Mouse (Mus musculus) thymus, adult 2 months (tissue): ENCODE data around the gene Vps4a. TPM values are rescaled to one million over a fixed set of nuclear protein-coding genes. Genes with fewer than 3 reads are reported as not detected.
A peak's percentile ranks its signal among the peaks of the same experiment; 100 is the strongest.

Source experiments
- DNase-seq: peaks from one replicate; pipeline ENCODE4 v3.0.0; 2021
- H3K27ac ChIP-seq: fragments of 200-500 bp; 2 replicates; pipeline ENCODE4 v1.5.1; 2012; ENCODE audit warnings: low read length, control low read depth; ENCODE audit not compliant: control insufficient read depth, insufficient read depth
- H3K27me3 ChIP-seq: fragments of 200-500 bp; 2 replicates; pipeline ENCODE4 v1.6.1; 2012; ENCODE audit warnings: mild to moderate bottlenecking, low read length, moderate library complexity, mixed read lengths; ENCODE audit not compliant: control insufficient read depth, insufficient read depth
- H3K36me3 ChIP-seq: fragments of 200-500 bp; 2 replicates; pipeline ENCODE4 v1.6.1; 2012; ENCODE audit warnings: mild to moderate bottlenecking, low read length, moderate library complexity; ENCODE audit not compliant: control insufficient read depth, insufficient read depth
- H3K4me1 ChIP-seq: fragments of 200-500 bp; replicated peaks from 2 replicates; pipeline ENCODE4 v1.6.1; 2012; ENCODE audit warnings: low read length; ENCODE audit not compliant: control insufficient read depth, insufficient read depth
- H3K4me3 ChIP-seq: fragments of 200-500 bp; 2 replicates; pipeline ENCODE4 v1.5.1; 2012; ENCODE audit warnings: mild to moderate bottlenecking, low read length, control low read depth, moderate library complexity; ENCODE audit not compliant: control insufficient read depth, insufficient read depth
- CTCF ChIP-seq: fragments of 200-500 bp; IDR thresholded peaks from 2 replicates; pipeline ENCODE4 v1.5.1; 2012; ENCODE audit warnings: mild to moderate bottlenecking, control low read depth, low read length, moderate library complexity, borderline replicate concordance; ENCODE audit not compliant: control insufficient read depth, poor library complexity, insufficient read depth; ENCODE audit errors: extremely low read depth
- POLR2A ChIP-seq: fragments of 200-500 bp; IDR thresholded peaks from 2 replicates; pipeline ENCODE4 v1.6.1; 2012; ENCODE audit warnings: mild to moderate bottlenecking, low read length, control low read depth, moderate library complexity; ENCODE audit not compliant: control insufficient read depth, poor library complexity, insufficient read depth; ENCODE audit errors: extremely low read depth
- WGBS: fragments of 180-500 bp; shearing (Covaris S2); methylation state at CpG from one replicate; pipeline ENCODE4 v1.1.7; 2018; 5-methylcytosine and 5-hydroxymethylcytosine counted together
- polyA plus RNA-seq: library from polyadenylated mRNA; depleted of rRNA; stranded (reverse); fragments of >200 nt; gene quantifications from 2 replicates; pipeline ENCODE4 v1.2.3, GENCODE M21; 2012

Vps4a gene
- polyA plus RNA-seq, 1 experiment: 31.6 TPM

GRCm38 (mm10) chr8:106997416-106997815 is 33.6 kb upstream of the Vps4a start:
- Histone ChIP-seq H3K36me3 (no peaks in the 10 kb centered on the region), H3K4me1 (no peaks in the 10 kb centered on the region), H3K27me3 (no peaks in the 10 kb centered on the region), H3K4me3 (no peak overlapping the region), H3K27ac (no peak overlapping the region)
- TF ChIP-seq CTCF (no peak), POLR2A (no peak)
- 95% methylated on average over 4 of the region's 4 CpGs for WGBS
- DNase-seq: no peak

GRCm38 (mm10) chr8:106999068-106999467 is 32.0 kb upstream of the Vps4a start:
- no peaks in the 10 kb centered on the region for H3K4me1 ChIP-seq
- no peak for DNase-seq
- WGBS: 100% methylated on average over 1 of the region's 1 CpGs
- no peaks in the 10 kb centered on the region for H3K27me3 ChIP-seq
- H3K27ac ChIP-seq: no peak overlapping the region
- H3K4me3 ChIP-seq: no peak overlapping the region
- TF ChIP-seq POLR2A: no peak
- no peak for TF ChIP-seq CTCF
- H3K36me3 ChIP-seq: no peaks in the 10 kb centered on the region

GRCm38 (mm10) chr8:107002532-107002931 is 28.5 kb upstream of the Vps4a start:
- peak; percentile 86 for DNase-seq
- no peak for TF ChIP-seq POLR2A
- TF ChIP-seq CTCF: peak; percentile 85; the same call in 1 of the 2 replicates
- 28% methylated on average over 5 of the region's 5 CpGs for WGBS
- no peak overlapping the region for H3K27ac ChIP-seq
- no peaks in the 10 kb centered on the region for H3K4me1 ChIP-seq
- H3K36me3 ChIP-seq: no peaks in the 10 kb centered on the region
- no peaks in the 10 kb centered on the region for H3K27me3 ChIP-seq
- no peak overlapping the region for H3K4me3 ChIP-seq

GRCm38 (mm10) chr8:107007795-107008194 is 23.2 kb upstream of the Vps4a start:
- TF ChIP-seq POLR2A (no peak), CTCF (no peak)
- Histone ChIP-seq H3K27ac (no peak overlapping the region), H3K27me3 (no peaks in the 10 kb centered on the region), H3K4me3 (no peak overlapping the region), H3K4me1 (no peaks in the 10 kb centered on the region), H3K36me3 (no peaks in the 10 kb centered on the region)
- DNase-seq: no peak
- WGBS: 95% methylated on average over 3 of the region's 3 CpGs

GRCm38 (mm10) chr8:107012666-107013065 is 18.4 kb upstream of the Vps4a start:
- Histone ChIP-seq H3K36me3 (no peaks in the 10 kb centered on the region), H3K4me3 (no peak overlapping the region), H3K27me3 (no peaks in the 10 kb centered on the region), H3K27ac (no peak overlapping the region), H3K4me1 (no peaks in the 10 kb centered on the region)
- 96% methylated on average over 2 of the region's 2 CpGs for WGBS
- no peak for DNase-seq
- TF ChIP-seq POLR2A: no peak

- Histone ChIP-seq H3K4me1 (no peaks in the 10 kb centered on the region), H3K4me3 (no peak overlapping the region), H3K27me3 (no peaks in the 10 kb centered on the region), H3K27ac (no peak overlapping the region), H3K36me3 (no peaks in the 10 kb centered on the region)
- WGBS: 93% methylated on average over 1 of the region's 1 CpGs
- no peak for TF ChIP-seq CTCF
- no peak for TF ChIP-seq POLR2A
- no peak for DNase-seq
Measured at GRCm38 (mm10) chr8:107014915-107015314, 16.1 kb upstream of the Vps4a start.

- no peaks in the 10 kb centered on the region for H3K4me1 ChIP-seq
- WGBS: 89% methylated on average over 8 of the region's 8 CpGs
Measured at GRCm38 (mm10) chr8:107023479-107023878, 7.5 kb upstream of the Vps4a start.

More at GRCm38 (mm10) chr8:107023479-107023878, 7.5 kb upstream of the Vps4a start:
- no peak overlapping the region for H3K4me3 ChIP-seq
- TF ChIP-seq CTCF (no peak), POLR2A (no peak)
- H3K36me3 ChIP-seq: no peaks in the 10 kb centered on the region
- no peaks in the 10 kb centered on the region for H3K27me3 ChIP-seq
- DNase-seq: no peak
- H3K27ac ChIP-seq: no peak overlapping the region
